Mouse (Mus musculus) MEL (cell line): ENCODE measurements around the gene Cercam.

Experiments used
- CHD2 ChIP-seq: IDR thresholded peaks from 2 replicates; pipeline ENCODE4 v1.6.1; 2011; ENCODE audit warnings: low read length, improper control_type of control experiment
- E2F4 ChIP-seq: IDR thresholded peaks from 2 replicates; pipeline ENCODE4 v1.6.1; 2011; ENCODE audit warnings: low read depth, low read length, improper control_type of control experiment, borderline replicate concordance
- EP300 ChIP-seq, 2 experiments: IDR thresholded peaks; 2 replicates each; pipeline ENCODE4 v1.6.1; 2011; ENCODE audit warnings: improper control_type of control experiment in 2 of 2, low read length in 2 of 2, low read depth in 1 of 2, mild to moderate bottlenecking in 1 of 2
- GABPA ChIP-seq: IDR thresholded peaks from 2 replicates; pipeline ENCODE4 v1.6.1; 2012; ENCODE audit warnings: low read depth, mild to moderate bottlenecking, inconsistent platforms, low read length, improper control_type of control experiment, moderate library complexity
- MAFK ChIP-seq: IDR thresholded peaks from 2 replicates; pipeline ENCODE4 v1.6.1; 2011; ENCODE audit warnings: low read depth, mild to moderate bottlenecking, low read length, improper control_type of control experiment, borderline replicate concordance
- POLR2A ChIP-seq, 2 experiments: IDR thresholded peaks; 2 replicates each; pipeline ENCODE4 v1.6.1; 2011 to 2012; ENCODE audit warnings: low read length in 2 of 2, mild to moderate bottlenecking in 2 of 2, control low read depth in 1 of 2, improper control_type of control experiment in 1 of 2, low read depth in 1 of 2, moderate library complexity in 1 of 2; ENCODE audit not compliant: control insufficient read depth in 1 of 2, insufficient read depth in 1 of 2, poor library complexity in 1 of 2
- POLR2AphosphoS2 ChIP-seq: IDR thresholded peaks from 2 replicates; pipeline ENCODE4 v1.6.1; 2011; ENCODE audit warnings: low read length, improper control_type of control experiment
- TAL1 ChIP-seq: IDR thresholded peaks from 2 replicates; pipeline ENCODE4 v1.6.1; 2012; ENCODE audit warnings: mild to moderate bottlenecking, inconsistent platforms, low read length, moderate library complexity, mixed read lengths
- ZMIZ1 ChIP-seq: IDR thresholded peaks from 2 replicates; pipeline ENCODE4 v1.6.1; 2012; ENCODE audit warnings: low read depth, mild to moderate bottlenecking, inconsistent platforms, low read length, improper control_type of control experiment, moderate library complexity

GRCm38 (mm10) chr2:29926542-29926941 is 57.6 kb downstream of the Cercam start:
- TF ChIP-seq TAL1 (no peak), MAFK (no peak), E2F4 (no peak), CHD2 (no peak), GABPA (no peak), POLR2AphosphoS2 (no peak), POLR2A (IDR thresholded peaks at IDR 0.05; ENCODE audit: control insufficient read depth in 1 of 2, insufficient read depth in 1 of 2, low read depth in 1 of 2, low read length in 2 of 2, poor library complexity in 1 of 2) (no peak), EP300 (IDR thresholded peaks at IDR 0.05; ENCODE audit: low read depth in 1 of 2, low read length in 2 of 2) (no peak), ZMIZ1 (no peak)
